Mouse (Mus musculus) naive thymus-derived CD4-positive, alpha-beta T cell, adult 2 months (primary cell): ENCODE results near the gene Zfp324.

Experiments used
- DNase-seq: peaks from one replicate; pipeline ENCODE4 v3.0.0-alpha.2; 2011; ENCODE audit warnings: low read depth

Gene Zfp324

DNA sequence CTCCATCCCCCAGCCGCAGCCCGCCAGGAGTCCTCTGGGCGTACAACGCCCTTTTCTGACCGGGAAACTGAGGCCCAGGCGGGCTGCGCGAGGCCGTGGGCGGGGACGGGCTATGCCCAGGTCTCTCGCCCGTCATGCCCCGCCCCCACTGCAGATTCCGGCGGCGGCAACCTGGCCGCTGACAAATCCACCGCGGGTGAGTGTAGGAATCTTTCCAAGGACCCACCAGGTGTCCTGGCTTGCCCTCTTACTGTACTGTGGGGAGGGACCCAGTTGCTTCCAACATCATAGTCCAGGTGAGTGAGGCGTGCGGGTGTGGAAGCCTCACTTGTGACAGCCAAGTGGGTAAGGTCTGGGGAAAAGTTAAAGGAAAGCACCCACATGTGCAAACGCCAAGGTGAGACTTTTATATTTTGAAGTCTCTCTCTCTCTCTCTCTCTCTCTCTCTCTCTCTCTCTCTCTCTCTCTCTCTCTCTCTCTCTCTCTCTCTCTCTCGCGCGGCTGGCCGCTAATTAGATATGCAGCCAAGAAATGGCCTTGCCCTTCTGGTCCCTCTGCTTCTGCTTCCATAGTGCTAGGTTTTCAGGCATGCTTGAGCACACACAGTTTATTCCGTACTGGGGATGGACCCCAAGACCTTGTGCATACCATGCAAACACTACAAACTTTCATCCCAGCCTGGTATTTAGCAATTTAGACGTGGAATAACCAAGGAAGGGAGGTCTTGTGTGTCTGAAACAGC is 637 bp downstream of the Zfp324 start:
- peak; percentile 72 for DNase-seq

DNA sequence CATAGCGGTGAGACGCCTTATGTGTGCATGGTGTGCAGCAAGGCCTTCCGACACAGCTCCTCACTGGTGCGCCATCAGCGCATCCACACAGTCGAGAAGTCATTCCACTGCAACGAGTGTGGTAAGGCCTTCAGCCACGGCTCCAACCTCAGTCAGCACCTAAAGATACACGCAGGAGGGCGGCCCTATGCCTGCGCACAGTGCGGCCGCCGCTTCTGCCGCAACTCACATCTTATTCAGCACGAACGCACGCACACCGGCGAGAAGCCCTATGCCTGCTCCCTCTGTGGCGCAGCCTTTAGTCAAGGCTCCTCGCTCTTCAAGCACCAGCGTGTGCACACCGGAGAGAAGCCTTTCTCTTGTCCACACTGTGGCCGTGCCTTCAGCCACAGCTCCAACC is 5.3 kb downstream of the Zfp324 start:
- no peak for DNase-seq

DNA sequence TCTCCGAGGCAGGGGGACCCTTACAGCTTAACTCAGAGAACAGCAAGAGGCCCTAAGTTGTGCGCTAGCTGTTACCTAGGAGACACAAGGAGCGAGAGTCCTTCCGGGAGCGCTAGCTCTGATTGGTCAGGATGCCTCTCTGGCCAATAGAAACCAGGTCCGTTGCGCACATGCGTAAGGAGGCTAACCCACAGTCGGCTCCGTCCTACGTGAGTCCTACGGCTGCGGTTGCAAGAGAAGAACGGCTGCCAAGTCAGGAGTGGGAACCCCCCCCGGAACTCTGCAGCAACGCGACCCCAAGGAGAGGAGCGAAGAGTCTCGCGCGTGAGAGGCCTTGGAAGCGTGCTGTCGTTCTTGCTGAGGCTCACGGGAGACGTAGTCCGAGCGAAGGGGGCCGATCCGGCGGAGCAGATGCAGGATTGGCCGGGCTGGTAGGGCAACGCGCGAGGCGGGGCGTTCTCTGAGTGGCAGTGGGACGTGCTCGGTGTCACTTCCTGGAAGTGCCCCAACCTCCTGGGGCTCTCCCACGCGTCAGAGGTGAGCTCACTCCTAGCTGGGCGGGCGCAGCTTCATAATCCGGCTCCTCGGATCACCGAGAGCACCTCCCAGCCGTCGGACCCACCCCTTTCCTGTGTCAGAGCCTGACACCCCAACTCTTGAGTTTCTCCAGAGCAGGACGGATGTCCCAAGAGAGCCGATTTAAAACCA is 12.2 kb downstream of the Zfp324 start, which contains the start of gene Zfp446:
Gene Zfp446, plus strand, starts transcription at position 167 of the 708 bp plus-strand sequence.
- DNase-seq = peak; percentile 98

DNA sequence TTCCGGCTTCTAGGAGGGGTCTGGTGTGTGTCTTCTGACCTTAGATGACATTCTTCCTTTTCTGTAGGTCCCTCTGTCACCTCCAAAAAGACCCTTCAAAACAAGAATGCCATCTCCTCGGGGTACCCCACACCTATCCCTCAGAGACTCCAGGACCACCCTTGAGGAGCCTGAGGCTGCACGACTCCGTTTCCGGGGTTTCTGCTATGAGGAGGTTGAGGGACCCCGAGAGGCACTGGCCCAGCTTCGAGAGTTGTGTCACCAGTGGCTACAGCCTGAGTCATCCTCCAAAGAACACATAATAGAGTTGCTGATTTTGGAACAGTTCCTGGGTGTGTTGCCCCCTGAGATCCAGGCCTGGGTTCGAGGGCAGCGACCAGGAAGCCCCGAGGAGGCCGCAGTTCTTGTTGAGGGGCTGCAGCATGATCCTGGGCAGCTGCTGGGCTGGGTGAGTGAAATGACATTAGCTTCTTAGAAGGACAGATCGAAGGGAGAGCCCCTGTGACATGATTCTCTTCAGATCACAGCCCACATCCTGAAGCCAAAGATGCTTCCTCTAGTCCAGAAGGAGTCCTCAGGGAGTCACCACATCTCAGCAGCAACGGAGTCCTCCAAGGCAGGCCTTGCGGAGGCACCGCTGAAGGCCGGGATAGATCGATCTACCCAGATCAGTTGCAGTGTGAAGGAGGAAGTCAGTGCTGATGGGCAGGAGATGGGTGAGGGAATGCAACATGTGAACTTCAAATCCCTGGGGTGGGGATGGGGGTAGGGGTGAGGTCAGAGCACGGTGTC is 13.5 kb downstream of the Zfp324 start:
- peak; percentile 36 for DNase-seq

DNA sequence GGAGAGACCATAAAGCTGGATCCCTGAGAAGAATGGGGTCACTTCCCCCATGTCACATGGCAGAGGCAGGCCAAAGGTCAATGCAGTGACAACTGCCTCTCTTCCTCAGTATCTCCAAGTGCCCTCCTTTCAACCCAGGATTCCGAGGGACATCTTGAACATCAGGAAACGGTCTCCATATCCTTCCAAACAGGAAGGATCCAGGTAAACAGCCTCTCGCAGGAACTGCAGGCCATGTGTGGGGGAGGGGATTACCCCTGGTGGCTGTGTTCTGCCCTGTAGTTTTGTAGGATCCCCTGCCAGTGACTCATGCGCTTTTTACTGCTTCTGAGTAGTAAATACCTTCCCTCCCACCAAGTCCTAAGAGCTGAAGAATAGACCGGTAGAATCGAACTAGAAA is 14.1 kb downstream of the Zfp324 start:
- DNase-seq = peak; percentile 34

DNA sequence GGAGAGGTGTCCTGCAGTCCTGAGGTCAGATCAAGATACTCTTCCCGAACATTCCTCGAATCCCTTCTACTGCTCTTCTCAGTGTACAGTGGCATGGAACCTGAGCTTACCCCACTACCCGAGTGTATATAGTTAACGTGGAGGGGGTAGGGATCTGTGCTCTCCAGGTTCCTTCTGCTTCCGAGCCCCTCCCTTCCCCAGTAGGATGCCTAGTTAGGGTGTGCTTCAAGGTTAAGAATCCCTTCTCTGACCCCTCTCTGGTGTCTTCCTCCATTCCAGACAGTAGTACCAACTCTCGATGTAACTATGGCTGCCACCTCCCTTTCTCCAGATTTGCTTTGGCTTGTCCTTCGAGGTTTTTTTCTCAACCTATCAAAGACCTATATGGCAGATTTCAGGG is 14.7 kb downstream of the Zfp324 start:
- no peak for DNase-seq

DNA sequence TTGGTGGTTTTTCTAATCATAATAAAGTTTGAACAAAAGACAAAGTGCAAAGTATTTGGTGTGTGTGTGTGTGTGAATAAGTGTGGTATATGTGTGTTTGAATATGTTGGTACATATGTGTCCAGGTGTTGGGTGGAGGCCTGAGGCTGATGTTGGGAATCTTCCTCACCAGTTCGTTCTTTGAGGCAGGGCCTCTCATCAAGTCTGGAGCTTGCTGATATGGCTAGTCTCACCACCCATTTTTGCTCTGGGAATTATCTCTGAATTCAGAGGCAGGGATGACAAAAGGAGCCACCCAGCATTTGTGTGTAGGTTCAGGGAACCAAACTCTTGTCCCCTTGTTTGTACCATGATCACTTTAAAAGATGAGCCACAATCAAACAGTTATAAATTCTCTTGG is 20.1 kb downstream of the Zfp324 start:
- DNase-seq = no peak

DNA sequence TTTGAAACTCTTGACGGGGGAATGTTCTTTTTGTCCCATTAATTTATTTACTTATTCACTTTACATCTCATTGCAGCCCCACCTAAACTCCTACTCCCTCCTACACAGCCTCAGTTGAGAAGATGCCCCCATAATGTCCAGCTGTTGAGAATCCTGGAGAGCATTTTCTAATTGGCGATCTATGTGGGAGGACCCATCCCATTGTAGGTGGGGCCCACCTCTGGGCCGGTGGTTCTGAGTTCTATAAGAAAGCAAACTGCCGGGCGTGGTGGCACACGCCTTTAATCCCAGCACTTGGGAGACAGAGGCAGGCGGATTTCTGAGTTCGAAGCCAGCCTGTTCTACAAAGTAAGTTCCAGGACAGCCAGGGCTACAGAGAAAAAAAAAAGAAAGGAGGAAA is 21.3 kb downstream of the Zfp324 start:
- no peak for DNase-seq

DNA sequence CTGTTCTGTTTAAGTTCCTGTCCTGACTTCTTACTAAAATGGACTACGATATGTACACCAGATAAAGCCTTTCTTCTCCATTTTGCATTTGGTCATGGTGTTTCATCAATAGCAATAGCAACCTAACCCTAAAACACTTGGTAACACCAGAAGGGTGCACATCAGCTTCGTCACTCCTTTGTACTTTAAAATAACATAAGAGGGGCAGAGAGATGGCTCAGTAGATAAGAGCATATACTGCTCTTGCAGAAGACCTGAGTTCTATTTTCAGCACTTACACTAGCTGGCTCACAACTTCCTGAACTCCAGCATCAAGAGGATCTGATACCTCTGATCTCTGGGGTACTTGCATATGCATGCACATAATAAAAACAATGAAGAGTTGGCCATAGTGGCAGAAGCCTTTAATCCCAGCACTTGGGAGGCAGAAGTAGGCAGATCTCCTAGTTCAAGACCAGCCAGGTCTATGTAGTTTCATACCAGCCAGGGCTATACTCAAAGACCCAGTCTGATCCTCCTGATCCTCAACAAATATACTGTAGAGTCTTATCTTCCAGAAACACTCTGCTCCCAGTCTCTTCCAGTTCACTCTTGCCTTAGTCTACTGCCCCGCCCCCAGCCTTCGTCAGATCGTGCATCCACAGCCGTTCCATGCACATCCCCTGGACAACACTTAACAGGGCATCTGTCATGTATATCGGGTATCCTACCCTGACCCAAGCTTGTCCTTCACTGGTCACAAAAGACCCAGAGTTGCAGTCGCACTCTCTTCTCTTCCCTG is 22.0 kb downstream of the Zfp324 start:
- peak; percentile 41 for DNase-seq

DNA sequence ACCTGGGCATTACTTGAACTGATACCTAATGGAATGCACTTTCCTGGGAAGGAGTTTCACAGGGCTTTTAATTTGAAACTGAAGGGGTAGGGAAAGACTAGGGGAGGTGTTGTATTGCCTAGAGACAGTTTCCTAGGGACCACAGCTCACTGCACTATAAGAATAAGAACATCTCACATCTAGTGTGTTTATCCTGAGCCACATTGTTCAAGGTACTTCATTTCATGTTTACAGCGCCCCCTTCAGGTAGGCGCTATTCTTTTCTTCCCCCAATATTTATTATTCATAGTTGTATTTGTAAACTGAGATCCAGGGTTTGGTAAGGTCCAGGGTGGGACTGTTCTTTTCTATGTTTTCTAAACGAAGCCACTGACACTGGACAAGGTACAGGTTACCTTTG is 26.6 kb downstream of the Zfp324 start:
- peak; percentile 86 for DNase-seq

DNA sequence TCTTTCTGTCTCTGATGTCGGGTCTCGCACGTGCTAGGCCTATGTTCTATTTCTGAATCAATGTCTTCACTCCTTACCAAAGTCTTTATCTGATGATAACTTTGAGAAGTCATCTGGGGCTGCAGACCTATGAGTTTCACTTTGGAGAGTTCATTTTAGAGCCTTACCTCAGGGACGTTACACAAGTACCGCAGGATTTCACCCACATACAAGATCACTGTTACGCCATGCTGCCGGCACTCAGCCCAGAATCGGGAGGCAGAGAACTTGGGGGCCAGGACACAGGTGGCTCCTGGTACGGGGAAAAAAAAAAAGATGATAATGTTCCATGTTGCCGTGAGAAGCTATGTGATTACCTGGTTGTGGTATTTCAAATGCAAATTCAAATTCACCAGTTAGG is 27.5 kb downstream of the Zfp324 start:
- no peak for DNase-seq

DNA sequence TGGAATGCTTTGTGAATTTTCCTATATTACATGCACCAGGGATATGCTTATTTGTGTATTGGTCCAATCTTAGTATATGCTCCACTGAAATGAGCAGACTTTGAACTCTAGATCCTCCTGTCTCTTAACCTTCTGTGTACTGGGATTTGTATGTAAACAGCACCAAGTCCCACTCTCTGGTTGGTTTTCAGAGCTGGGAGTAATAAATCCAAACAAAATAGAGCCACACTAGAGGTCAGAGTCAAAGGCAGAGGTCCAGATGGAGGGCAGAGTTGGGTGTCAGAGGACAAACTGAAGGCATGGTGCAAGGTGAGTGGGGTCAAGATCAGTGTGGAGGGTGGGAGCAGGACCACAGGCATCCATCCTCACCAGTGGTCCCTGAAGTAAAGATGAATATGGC is 30.2 kb downstream of the Zfp324 start:
- no peak for DNase-seq

DNA sequence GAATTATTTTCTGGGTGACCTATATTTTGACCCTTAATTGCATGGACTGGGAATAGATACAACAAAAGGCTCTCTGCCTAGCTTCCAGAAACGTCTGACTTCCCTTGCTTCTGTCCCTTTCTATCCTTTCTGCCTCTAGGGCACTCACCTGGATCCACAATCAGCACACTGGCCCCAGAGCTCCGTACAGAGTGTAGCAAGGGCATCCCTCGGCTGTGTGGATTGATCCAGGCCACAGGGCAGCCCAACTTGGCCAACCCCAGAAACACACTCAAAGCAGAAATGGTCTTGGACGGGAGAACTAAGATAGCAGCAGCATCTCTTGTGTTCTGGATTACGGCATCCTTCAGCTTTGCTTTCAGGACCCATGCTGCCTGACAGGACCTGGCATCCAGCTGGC is 31.6 kb downstream of the Zfp324 start:
- DNase-seq = no peak

DNA sequence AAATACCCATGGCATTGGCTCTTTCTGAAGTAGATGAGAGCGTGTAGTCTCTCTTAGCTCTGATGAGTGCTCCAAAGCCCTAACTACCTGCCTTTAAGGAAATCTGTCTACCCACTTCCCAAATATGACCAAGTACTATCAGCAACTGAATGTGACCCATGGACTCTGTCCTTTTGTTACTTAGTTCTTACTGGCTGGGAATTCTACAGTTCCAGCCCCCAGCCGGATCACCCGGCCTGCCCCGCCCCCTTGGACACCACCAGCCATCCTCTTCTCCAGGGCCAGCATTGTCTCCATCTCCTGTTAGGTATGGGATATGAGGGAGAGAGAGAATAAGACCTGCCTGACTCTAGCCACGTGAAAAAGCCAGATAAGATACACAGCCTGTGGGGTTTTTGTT is 32.4 kb downstream of the Zfp324 start, which contains the start of gene Slc27a5:
Gene Slc27a5, minus strand, starts transcription at position 140 of the 400 bp plus-strand sequence.
- DNase-seq = no peak

DNA sequence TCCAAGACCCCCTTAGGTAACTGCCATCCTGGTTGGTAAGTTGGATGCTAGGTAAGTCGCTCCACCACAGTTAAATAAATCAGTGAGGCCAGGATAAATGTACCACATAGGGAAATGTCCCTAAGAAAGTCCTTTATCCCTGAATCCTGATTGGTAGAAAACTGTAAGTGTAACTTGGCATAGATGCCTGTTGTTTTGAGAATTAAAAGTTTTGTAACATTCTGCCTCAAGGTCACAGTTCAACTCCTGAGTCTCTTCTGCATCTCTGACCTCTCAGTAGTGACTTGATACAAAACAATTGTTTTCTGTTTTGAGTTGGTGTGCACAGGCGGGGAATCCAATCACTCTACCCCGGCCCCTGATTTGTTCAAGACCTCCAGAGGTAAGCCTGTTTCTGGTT is 33.2 kb downstream of the Zfp324 start, which contains the start of gene Trim28:
Gene Trim28, plus strand, starts transcription at position 264 of the 400 bp plus-strand sequence.
- no peak for DNase-seq

DNA sequence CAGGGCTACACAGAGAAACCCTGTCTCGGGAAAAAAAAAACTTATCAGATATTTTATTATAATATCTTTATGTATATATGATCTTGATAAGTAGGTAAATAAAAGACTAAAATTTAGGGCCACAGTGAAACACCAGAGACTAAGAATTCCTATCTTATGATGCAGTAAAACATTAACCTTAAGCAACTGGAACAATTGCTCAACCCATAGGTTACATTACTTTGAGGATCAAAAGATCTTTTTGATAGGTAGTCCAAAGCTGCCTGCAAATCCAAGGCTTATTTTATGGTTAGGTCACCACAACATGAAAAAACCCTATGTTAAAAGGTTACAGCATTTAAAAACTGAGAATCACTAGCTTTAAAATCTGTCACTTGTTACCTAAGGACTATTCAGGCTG is 35.9 kb downstream of the Zfp324 start:
- DNase-seq = no peak

DNA sequence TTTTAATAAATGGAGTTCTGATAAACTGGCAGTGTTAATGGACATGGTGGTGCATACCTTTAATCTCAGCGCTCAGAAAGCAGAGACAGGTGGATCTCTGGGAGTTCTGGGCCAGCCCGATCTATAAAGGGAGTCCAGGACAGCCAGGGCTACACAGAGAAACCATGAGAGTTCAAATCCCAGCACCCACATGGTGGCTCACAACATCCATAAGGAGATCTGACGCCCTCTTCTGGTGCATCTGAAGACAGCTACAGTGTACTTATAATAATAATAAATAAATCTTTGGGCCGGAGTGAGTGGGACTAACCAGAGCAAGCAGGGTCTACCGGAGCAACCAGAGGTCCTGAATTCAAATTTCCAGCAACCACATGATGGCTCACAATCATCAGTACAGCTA is 37.7 kb downstream of the Zfp324 start:
- no peak for DNase-seq

DNA sequence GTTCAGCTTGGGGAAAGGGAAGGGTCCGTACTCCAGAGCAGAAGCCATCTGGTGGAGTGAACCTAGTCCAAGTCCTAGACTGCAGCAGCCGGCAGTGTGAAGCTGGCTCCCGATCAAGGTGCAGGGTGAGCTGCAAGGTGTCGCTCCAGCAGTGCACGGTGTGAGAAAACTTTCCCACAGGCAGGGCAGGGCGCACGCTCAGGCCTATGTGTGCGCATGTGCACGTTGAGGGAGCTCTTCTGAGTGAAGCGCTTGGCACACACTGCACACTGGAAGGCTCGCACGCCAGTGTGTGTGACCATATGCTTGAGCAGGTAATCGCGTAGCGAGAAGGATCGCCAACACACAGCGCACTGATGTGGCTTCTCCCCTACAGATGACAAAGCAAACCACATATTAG is 40.4 kb downstream of the Zfp324 start:
- no peak for DNase-seq

DNA sequence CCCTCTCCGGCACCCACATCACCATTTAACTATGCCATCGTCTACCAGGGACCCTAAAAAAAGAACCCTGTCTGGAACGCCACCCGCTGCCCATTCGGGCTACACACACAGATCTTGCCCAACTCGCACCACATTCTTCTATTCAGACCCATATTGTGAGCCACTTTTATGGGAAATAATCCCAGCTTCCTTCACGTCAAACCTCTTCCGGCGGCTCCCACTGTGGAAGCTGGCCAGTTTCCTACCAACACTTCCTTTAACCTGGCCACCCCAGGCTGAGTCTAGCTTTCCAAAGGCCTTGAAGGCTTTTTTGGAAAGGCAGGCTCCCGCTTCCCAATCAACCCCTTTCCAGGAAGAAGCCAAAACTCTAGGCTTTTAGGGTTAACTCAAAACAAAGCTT is 40.9 kb downstream of the Zfp324 start:
- no peak for DNase-seq

DNA sequence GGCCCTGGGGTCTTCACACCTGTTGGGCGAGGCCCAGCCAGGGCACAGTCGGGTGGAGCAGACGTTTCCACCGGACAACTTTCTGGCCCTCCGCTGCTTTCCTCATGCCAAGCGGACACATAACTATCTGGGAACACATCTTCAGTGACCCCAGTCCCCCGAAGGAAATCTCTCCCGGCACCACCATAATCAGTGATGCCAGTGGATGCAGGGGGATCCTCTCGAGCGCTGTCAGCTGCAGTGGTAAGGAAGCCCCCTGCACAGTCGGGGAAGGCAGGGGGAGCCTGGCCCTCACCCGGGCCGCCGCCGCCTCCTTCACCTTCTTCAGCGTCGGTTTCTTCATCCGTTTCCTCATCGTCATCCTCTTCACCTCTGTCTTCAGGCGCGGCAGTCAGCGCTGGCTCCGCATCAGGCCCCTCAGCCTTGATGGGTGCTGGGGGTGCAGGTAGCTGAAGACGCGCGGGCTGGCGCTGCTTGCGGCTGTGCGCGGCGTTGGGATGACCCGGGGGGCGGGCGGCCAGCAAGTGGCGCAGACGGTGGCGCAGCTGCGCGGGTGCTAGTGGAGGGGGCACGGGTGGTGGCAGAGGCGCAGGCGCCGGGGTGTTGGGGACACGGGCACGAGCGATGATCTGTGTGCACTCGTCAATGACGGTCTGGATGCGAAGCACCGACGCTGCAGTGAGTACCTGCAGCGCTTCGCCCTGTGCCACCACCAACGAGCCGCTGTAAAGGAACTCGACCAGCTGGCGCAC is 41.9 kb downstream of the Zfp324 start:
- no peak for DNase-seq
